Mouse (Mus musculus): ENCODE results near the gene Mcidas.

DNA sequence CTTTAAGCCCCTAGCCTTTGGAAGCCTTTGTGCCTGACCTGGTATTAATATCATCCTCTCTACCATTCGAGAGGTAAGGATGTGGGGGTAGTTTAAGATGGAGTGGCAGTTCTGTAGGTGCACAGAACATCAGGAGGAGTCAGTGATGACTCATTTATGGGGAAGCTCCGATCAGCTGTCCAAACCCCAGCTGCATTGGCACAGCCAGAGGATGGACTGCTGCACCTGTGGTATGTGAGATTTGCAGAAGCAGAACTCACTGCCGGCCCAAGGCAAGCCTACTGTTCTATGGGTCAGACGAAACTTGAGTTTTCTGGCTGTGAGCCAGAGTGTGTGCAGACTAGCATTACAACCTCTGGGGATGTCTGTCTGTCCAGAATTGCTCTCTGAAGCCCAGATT, 2.8 kb downstream of the Mcidas start:
- no peak for TF ChIP-seq CTCF (IDR thresholded peaks at IDR 0.05; ENCODE audit: borderline replicate concordance, insufficient read depth, low read depth, low read length)
- no peak for TF ChIP-seq POLR2A (IDR thresholded peaks at IDR 0.05; ENCODE audit: borderline replicate concordance, insufficient read depth, low read length)

Measured in cerebellum, adult 2 months (tissue).